ENCODE assay signal across 8 mouse cellular contexts in the genomic region with DNA sequence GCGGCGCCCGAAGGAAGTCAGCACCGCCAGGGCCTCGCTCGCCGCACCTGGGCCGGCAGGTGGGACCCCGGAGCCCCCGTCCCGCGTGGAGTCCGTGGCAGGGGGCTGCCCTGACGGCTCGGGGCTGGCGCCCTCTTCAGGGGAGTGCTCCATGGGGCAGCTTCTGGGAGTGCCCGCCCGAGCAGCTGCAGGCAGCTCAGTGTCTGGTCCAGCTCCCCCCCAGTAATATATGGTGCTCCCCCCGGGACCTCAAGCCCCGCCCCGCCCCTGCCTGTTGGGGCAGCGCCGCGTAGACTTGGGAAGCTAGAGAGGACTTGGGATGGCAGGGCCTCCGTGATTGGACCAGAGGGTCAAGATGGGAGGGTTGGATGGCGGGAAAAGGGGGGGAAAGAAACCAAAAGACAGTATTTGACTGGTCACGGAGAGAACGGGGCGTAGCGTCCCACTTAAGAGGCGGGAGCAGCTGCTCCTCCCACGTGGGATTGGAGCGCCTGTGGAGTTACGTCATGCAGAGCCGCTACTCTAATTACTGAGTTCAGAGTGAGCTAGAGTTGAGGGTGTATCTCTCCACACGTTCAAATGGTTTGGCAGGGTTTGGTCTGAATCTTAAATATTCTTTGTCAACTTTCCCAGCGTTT. TPM values are rescaled to one million over a fixed set of nuclear protein-coding genes. Genes with fewer than 3 reads are reported as not detected.
A peak's percentile ranks its signal among the peaks of the same experiment; 100 is the strongest.
DNase-seq lines count a peak whose midpoint lies in the region; ATAC-seq and TF ChIP-seq lines count a peak whose summit lies in the region.

TSS of gene Esyt1 (minus strand) at position 201 of the 638 bp plus-strand sequence.

- H3K4me1 ChIP-seq in embryonic facial prominence, embryonic 14.5 days (ENCODE audit: control insufficient read depth, insufficient read depth, low read length): 0 out of 2 replicates have a peak, but pooled peaks cover 8% of the 10 kb centered on the region
- peaks cover 1% of the 10 kb centered on the region; the same call in 1 of the 2 replicates for H3K4me1 ChIP-seq in heart, adult 2 months (ENCODE audit: control insufficient read depth, insufficient read depth, low read length)
- peaks cover 17% of the 10 kb centered on the region for H3K4me1 ChIP-seq in limb, embryonic 13.5 days
- peaks cover 9% of the 10 kb centered on the region; the same call in 1 of the 2 replicates for H3K4me1 ChIP-seq in midbrain, embryonic 16.5 days (ENCODE audit: control insufficient read depth, insufficient read depth, low read length)

- ATAC-seq in embryonic facial prominence, embryonic 14.5 days (ENCODE audit: low read depth): peak; percentile 98
- ATAC-seq in limb, embryonic 13.5 days (ENCODE audit: low FRiP score, low read depth): peak; percentile 99
- peak; percentile 93 for ATAC-seq in midbrain, embryonic 16.5 days

- peak within 1 kb of the TSS; percentile 82 for H3K4me3 ChIP-seq in embryonic facial prominence, embryonic 14.5 days (ENCODE audit: low read depth, low read length)
- peak within 1 kb of the TSS; percentile 100 for H3K4me3 ChIP-seq in heart, adult 2 months
- peak within 1 kb of the TSS; percentile 82 for H3K4me3 ChIP-seq in limb, embryonic 13.5 days
- peak within 1 kb of the TSS; percentile 58 for H3K4me3 ChIP-seq in midbrain, embryonic 16.5 days (ENCODE audit: low read depth, low read length)

- peak; percentile 99 for DNase-seq in 3T3-L1 (ENCODE audit: low read depth, low spot score)
- peak; percentile 66 to 88 for DNase-seq in adrenal gland, postnatal 4 days (ENCODE audit: low spot score in 2 of 2)
- DNase-seq in embryonic facial prominence, embryonic 14.5 days (ENCODE audit: low spot score): peak; percentile 100
- peak; percentile 91 to 97 for DNase-seq in heart, adult 2 months
- DNase-seq in kidney, adult 8-10 months: peak; percentile 96 to 98
- DNase-seq in spleen, postnatal 14 days (ENCODE audit: low spot score in 2 of 2): peak; percentile 77 to 84

- H3K36me3 ChIP-seq in embryonic facial prominence, embryonic 14.5 days (ENCODE audit: control insufficient read depth, insufficient read depth, low read length): peaks cover 15% of the 10 kb centered on the region; the same call in 1 of the 2 replicates
- no peaks in the 10 kb centered on the region for H3K36me3 ChIP-seq in heart, adult 2 months (ENCODE audit: control insufficient read depth, insufficient read depth, low read length)
- H3K36me3 ChIP-seq in limb, embryonic 13.5 days: peaks cover 14% of the 10 kb centered on the region
- no peaks in the 10 kb centered on the region for H3K36me3 ChIP-seq in midbrain, embryonic 16.5 days (ENCODE audit: control insufficient read depth, insufficient read depth, low read length)

- intact Hi-C loops in heart, adult 2 months (cut with DNase I): loop anchor here (5.0 kb wide), 2 partner anchors 33 to 113 kb away; partner anchors contain the start of genes Myl6, Nabp2 and Rnf41

- no peaks in the 10 kb centered on the region for H3K9me3 ChIP-seq in embryonic facial prominence, embryonic 14.5 days (ENCODE audit: control insufficient read depth, low read length)
- no peaks in the 10 kb centered on the region for H3K9me3 ChIP-seq in limb, embryonic 13.5 days
- no peaks in the 10 kb centered on the region for H3K9me3 ChIP-seq in midbrain, embryonic 16.5 days (replicated peaks; ENCODE audit: control insufficient read depth, low read length, poor library complexity, severe bottlenecking)

- H3K27me3 ChIP-seq in embryonic facial prominence, embryonic 14.5 days (replicated peaks; ENCODE audit: control insufficient read depth, insufficient read depth, low read length): peaks cover 11% of the 10 kb centered on the region; the same call in 1 of the 2 replicates
- no peaks in the 10 kb centered on the region for H3K27me3 ChIP-seq in heart, adult 2 months (ENCODE audit: control insufficient read depth, insufficient read depth, low read length)
- peaks cover 32% of the 10 kb centered on the region for H3K27me3 ChIP-seq in limb, embryonic 13.5 days
- H3K27me3 ChIP-seq in midbrain, embryonic 16.5 days (ENCODE audit: control insufficient read depth, insufficient read depth, low read depth, low read length): no peaks in the 10 kb centered on the region; the same call in 1 of the 2 replicates

- H3K4me2 ChIP-seq in embryonic facial prominence, embryonic 14.5 days (ENCODE audit: low read depth, low read length): peak within 1 kb of the TSS; percentile 97
- peak within 1 kb of the TSS; percentile 99 for H3K4me2 ChIP-seq in limb, embryonic 13.5 days (replicated peaks)
- H3K4me2 ChIP-seq in midbrain, embryonic 16.5 days (ENCODE audit: low read length): peak within 1 kb of the TSS; percentile 98

- H3K27ac ChIP-seq in embryonic facial prominence, embryonic 14.5 days (replicated peaks; ENCODE audit: low read depth, low read length): peak within 1 kb of the TSS; percentile 88
- peak within 1 kb of the TSS; percentile 95 for H3K27ac ChIP-seq in heart, adult 2 months
- peak within 1 kb of the TSS; percentile 82 for H3K27ac ChIP-seq in limb, embryonic 13.5 days
- no peak within 1 kb of the TSS for H3K27ac ChIP-seq in midbrain, embryonic 16.5 days (ENCODE audit: low read length)

- peak; percentile 69 for TF ChIP-seq EP300 in heart, adult 2 months (IDR thresholded peaks at IDR 0.05; ENCODE audit: insufficient read depth, low read depth, low read length)

- H3K79me2 ChIP-seq in heart, adult 2 months (replicated peaks; ENCODE audit: control insufficient read depth, insufficient read depth, low read length): no peaks in the 10 kb centered on the region

- WGBS in embryonic facial prominence, embryonic 14.5 days: under 1% methylated on average over 29 of the region's 37 CpGs
- WGBS in heart, adult 2 months: under 1% methylated on average over 37 of the region's 37 CpGs
- WGBS in limb, embryonic 13.5 days: under 1% methylated on average over 37 of the region's 37 CpGs
- WGBS in midbrain, embryonic 16.5 days: under 1% methylated on average over 37 of the region's 37 CpGs

- H3K9ac ChIP-seq in embryonic facial prominence, embryonic 14.5 days (ENCODE audit: low read depth, low read length): peak within 1 kb of the TSS; percentile 81
- H3K9ac ChIP-seq in heart, adult 2 months (ENCODE audit: low read depth, low read length): peak within 1 kb of the TSS; percentile 81
- H3K9ac ChIP-seq in limb, embryonic 13.5 days: peak within 1 kb of the TSS; percentile 81
- H3K9ac ChIP-seq in midbrain, embryonic 16.5 days (ENCODE audit: low read depth, low read length): peak within 1 kb of the TSS; percentile 62

- TF ChIP-seq CTCF in heart, adult 2 months (IDR thresholded peaks at IDR 0.05): peak; percentile 70

- TF ChIP-seq POLR2A in heart, adult 2 months (IDR thresholded peaks at IDR 0.05; ENCODE audit: insufficient read depth, low read depth, low read length): peak; percentile 73

RNA-seq across cellular contexts. Expression of gene Esyt1, which starts in this region (rescaled TPM):
- 10 to 100 TPM; 30.3 to 34.5 TPM for total RNA-seq in adrenal gland, postnatal 4 days (2021)
- polyA plus RNA-seq in embryonic facial prominence, embryonic 14.5 days (2014; fragmentation: Nextera tagmentation; extraction: Ambion mirVana): 44.2 and 46.8 TPM in 2 replicates
- total RNA-seq in heart, adult 2 months (2021): 10 to 100 TPM; 16.4 to 17.9 TPM
- 23.6 and 24.7 TPM in 2 replicates for polyA plus RNA-seq in heart, adult 2 months (2012; rRNA removed)
- polyA plus RNA-seq in limb, embryonic 13.5 days (2015; fragmentation: Nextera tagmentation; extraction: Ambion mirVana): 24.0 and 28.0 TPM in 2 replicates
- polyA plus RNA-seq in midbrain, embryonic 16.5 days (2015; fragmentation: Nextera tagmentation; extraction: Ambion mirVana): 8.8 and 8.9 TPM in 2 replicates
